Mouse (Mus musculus): Measurements from ENCODE around the gene Chpt1. TPM values are rescaled to one million over a fixed set of nuclear protein-coding genes. Genes with fewer than 3 reads are reported as not detected.
A peak's percentile ranks its signal among the peaks of the same experiment; 100 is the strongest.

Chpt1 gene
- polyA plus RNA-seq, 1 experiment, result 4.8 TPM

DNA sequence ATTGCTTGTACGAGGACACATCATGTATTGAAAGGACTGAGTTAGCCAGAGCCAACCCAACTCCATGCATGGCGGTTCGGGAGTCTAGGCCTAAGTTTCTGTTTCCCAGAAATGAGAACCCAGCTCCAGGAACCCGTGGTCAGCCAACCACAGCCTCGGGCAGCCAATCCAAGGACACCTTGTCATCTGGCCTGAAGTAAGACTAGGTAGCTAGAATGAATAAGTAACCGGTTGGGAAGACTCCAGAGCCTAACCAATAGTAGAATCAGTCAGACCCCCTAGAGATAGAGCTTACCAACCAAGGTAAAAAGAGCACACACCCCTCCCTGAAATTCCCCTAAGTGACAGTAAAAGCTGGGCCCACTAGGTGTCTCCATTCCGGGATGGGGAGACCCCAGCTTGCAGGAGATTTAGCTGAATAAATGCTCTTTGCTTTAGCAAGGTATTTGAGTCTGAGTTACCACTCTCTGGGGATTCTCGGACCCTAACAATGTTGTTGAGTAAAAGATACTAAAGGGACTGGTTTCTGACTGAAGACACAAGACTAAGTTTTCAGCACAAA, 9.8 kb upstream of the Chpt1 start:
- no peak overlapping the region for H3K4me3 ChIP-seq (replicated peaks)
- H3K27me3 ChIP-seq (replicated peaks), result no peaks in the 10 kb centered on the region
- no peaks in the 10 kb centered on the region for H3K36me3 ChIP-seq (replicated peaks; ENCODE audit: low read length)
- H3K9me3 ChIP-seq, result no peaks in the 10 kb centered on the region
- H3K4me1 ChIP-seq, result peaks cover 13% of the 10 kb centered on the region
- TF ChIP-seq GATA1 (IDR thresholded peaks at IDR 0.05; ENCODE audit: borderline replicate concordance, low read length) (no peak), FLI1 (IDR thresholded peaks at IDR 0.05; ENCODE audit: low read length) (no peak)

- Histone ChIP-seq H3K36me3 (replicated peaks; ENCODE audit: low read length) (no peaks in the 10 kb centered on the region), H3K4me1 (peaks cover 13% of the 10 kb centered on the region), H3K27me3 (replicated peaks) (peaks cover 2% of the 10 kb centered on the region), H3K9me3 (no peaks in the 10 kb centered on the region), H3K4me3 (replicated peaks) (no peak overlapping the region)
- TF ChIP-seq GATA1 (IDR thresholded peaks at IDR 0.05; ENCODE audit: borderline replicate concordance, low read length) (no peak), FLI1 (IDR thresholded peaks at IDR 0.05; ENCODE audit: low read length) (no peak)
Observed at GRCm38 (mm10) chr10:88511355-88511754, 7.5 kb upstream of the Chpt1 start.

GRCm38 (mm10) chr10:88510503-88511271, 6.8 kb upstream of the Chpt1 start:
- H3K9me3 ChIP-seq, result no peaks in the 10 kb centered on the region
- H3K4me1 ChIP-seq, result peaks cover 16% of the 10 kb centered on the region
- H3K36me3 ChIP-seq (replicated peaks; ENCODE audit: low read length), result no peaks in the 10 kb centered on the region
- H3K4me3 ChIP-seq (replicated peaks), result no peak overlapping the region
- H3K27me3 ChIP-seq (replicated peaks), result peaks cover 2% of the 10 kb centered on the region
- TF ChIP-seq FLI1 (IDR thresholded peaks at IDR 0.05; ENCODE audit: low read length) (no peak), GATA1 (IDR thresholded peaks at IDR 0.05; ENCODE audit: borderline replicate concordance, low read length) (no peak)

DNA sequence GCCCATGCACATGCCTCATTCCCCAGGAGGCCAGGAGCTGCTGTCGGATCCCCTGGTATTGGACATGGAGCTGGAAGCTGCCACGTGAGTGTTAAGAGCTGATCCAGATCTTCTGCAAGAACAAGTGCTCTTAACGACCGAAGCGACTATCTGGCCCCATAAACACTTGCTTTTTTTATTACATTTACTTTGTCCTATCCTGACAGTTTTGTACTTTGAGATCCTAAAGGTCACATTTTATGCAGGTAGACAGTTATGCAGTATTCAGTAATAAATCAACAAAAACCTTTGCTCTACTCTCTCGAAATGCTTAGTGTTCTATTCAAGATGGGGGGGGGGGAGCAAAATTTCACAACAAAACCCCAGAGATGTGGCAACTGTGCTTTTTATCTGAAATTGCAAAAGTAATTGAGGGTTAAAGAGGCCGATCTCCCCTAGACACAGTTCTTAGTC, 3.8 kb upstream of the Chpt1 start:
- no peaks in the 10 kb centered on the region for H3K36me3 ChIP-seq (replicated peaks; ENCODE audit: low read length)
- TF ChIP-seq GATA1 (IDR thresholded peaks at IDR 0.05; ENCODE audit: borderline replicate concordance, low read length), result no peak
- TF ChIP-seq FLI1 (IDR thresholded peaks at IDR 0.05; ENCODE audit: low read length), result no peak
- no peaks in the 10 kb centered on the region for H3K9me3 ChIP-seq
- peaks cover 18% of the 10 kb centered on the region for H3K4me1 ChIP-seq
- peaks cover 8% of the 10 kb centered on the region for H3K27me3 ChIP-seq (replicated peaks)
- no peak overlapping the region for H3K4me3 ChIP-seq (replicated peaks)

DNA sequence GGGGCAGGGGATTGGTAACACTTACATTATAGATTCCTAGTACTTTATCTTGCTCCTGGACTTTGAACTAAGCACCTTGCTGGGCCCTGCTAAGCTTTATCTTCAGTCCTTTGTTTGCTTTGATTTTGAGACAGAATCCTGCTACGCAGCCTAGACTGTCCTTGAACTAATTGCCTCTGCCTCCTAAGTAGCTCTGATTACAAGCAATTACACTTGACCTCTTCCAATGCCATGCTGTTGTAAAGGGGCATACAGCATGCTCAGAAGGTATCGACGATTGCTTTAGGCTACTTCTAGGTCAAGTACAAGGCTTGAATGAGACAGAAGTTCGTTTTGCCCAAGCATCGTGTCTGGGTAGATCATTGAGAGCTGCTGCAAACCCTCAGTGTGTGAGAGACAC, 1.4 kb upstream of the Chpt1 start:
- Histone ChIP-seq H3K27me3 (replicated peaks) (peaks cover 8% of the 10 kb centered on the region), H3K36me3 (replicated peaks; ENCODE audit: low read length) (no peaks in the 10 kb centered on the region), H3K4me1 (peaks cover 18% of the 10 kb centered on the region), H3K4me3 (replicated peaks) (no peak overlapping the region), H3K9me3 (no peaks in the 10 kb centered on the region)
- TF ChIP-seq FLI1 (IDR thresholded peaks at IDR 0.05; ENCODE audit: low read length) (no peak), GATA1 (IDR thresholded peaks at IDR 0.05; ENCODE audit: borderline replicate concordance, low read length) (no peak)

DNA sequence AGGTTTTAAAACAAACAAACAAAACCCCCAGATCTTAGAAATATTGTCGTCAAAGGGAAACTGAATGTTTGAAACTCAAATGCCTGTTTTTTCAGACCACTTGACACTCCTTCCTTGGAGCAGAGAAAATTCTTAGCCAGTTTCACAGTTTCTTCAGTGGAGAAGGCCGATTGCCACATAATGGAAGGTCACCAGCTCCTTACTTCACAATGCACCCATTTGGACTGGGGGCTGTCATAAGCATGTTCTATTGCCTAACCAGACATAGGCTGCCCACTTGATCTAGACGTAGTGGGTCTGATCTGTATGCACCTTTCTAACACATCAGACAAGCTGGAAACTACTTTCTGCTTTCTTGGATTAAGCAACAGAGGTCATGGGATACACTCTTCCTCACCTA, 608 bp upstream of the Chpt1 start:
- Histone ChIP-seq H3K36me3 (replicated peaks; ENCODE audit: low read length) (no peaks in the 10 kb centered on the region), H3K9me3 (no peaks in the 10 kb centered on the region), H3K4me3 (replicated peaks) (no peak overlapping the region), H3K4me1 (peaks cover 18% of the 10 kb centered on the region), H3K27me3 (replicated peaks) (peaks cover 8% of the 10 kb centered on the region)
- TF ChIP-seq GATA1 (IDR thresholded peaks at IDR 0.05; ENCODE audit: borderline replicate concordance, low read length) (no peak), FLI1 (IDR thresholded peaks at IDR 0.05; ENCODE audit: low read length) (no peak)

DNA sequence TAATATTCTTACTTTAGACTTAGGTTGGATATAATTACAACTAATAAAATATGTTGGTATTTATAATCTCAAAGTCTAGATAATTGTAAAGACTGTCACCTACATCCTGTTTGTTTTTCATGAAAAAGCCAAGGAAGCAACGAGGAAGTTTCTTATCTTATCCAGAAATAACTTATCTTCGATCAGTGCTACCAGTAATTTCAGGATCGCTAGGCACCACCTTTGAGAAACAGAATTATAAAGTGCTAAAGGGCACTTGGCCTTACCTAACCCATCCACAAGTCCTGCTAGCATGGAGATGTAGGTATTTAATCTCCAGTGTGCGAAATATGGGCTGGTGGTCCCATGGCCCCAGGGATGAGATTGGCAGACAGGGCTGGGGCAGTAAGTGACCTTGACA, 954 bp downstream of the Chpt1 start:
- peak overlapping the region; percentile 94 for H3K4me3 ChIP-seq (replicated peaks)
- TF ChIP-seq GATA1 (IDR thresholded peaks at IDR 0.05; ENCODE audit: borderline replicate concordance, low read length) (no peak), FLI1 (IDR thresholded peaks at IDR 0.05; ENCODE audit: low read length) (no peak)
- H3K27me3 ChIP-seq (replicated peaks), result peaks cover 8% of the 10 kb centered on the region
- peaks cover 18% of the 10 kb centered on the region for H3K4me1 ChIP-seq
- H3K9me3 ChIP-seq, result no peaks in the 10 kb centered on the region
- H3K36me3 ChIP-seq (replicated peaks; ENCODE audit: low read length), result no peaks in the 10 kb centered on the region

DNA sequence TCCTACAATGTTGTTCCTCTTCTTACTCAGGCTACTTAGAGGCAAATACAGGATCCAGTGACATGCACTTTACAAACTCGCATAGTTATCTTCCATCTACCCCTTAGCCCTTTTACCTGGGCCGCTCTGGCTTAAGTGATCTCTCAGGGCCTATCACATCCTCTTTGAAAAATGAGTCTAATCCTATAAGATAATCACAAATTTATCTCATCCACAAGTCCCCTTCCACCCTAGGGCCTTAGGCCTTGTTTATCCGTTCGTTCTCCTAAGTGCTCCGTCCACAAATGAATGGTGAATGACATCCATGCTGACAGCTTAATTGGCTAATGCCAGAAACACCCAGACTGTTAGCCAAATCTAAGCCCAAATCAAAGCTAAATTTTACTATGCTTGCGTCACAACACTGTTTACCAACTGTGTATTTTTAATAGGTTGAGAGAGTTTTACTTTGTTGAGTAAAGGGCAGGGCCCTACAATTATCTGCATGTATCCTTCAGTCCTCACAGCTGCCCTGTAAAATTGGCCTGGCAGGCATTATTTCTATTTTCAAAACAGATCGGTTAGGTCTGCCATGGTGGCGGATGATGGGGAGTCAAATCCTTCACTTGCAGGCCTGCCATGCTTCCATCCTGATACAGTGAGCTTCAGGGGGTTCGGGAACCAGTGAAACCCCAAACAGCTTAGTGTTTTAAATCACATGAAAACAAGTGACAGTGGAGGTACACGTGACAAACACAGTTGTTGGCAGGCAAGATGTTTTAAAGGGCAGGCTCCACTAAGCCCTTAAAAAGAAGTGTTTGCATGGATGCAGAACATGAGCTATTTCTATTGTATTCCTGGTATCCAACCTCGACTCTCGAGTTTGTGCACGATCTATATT, 1.7 kb downstream of the Chpt1 start:
- Histone ChIP-seq H3K27me3 (replicated peaks) (peaks cover 8% of the 10 kb centered on the region), H3K36me3 (replicated peaks; ENCODE audit: low read length) (no peaks in the 10 kb centered on the region), H3K9me3 (no peaks in the 10 kb centered on the region), H3K4me3 (replicated peaks) (no peak overlapping the region), H3K4me1 (peaks cover 18% of the 10 kb centered on the region)
- no peak for TF ChIP-seq FLI1 (IDR thresholded peaks at IDR 0.05; ENCODE audit: low read length)
- no peak for TF ChIP-seq GATA1 (IDR thresholded peaks at IDR 0.05; ENCODE audit: borderline replicate concordance, low read length)

DNA sequence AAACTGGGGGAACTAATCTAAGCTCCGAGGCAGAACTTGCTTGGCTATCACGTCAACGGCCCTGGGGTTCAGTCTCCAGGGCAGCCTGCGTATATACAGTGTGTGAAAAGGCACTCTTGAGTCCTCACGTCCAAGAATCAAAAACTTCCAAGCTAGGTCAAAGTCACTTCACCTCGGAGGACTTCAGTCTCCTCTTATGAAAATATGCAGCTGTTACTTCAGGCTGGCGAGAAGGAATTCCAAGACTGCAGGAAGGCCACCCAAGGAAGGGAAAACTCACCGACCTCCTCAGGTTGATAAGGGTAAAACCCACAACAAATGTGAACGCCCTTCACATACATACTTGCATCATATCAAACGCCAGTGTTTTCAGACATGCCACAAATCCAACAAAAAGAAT, 2.5 kb downstream of the Chpt1 start:
- Histone ChIP-seq H3K4me1 (peaks cover 18% of the 10 kb centered on the region), H3K36me3 (replicated peaks; ENCODE audit: low read length) (no peaks in the 10 kb centered on the region), H3K4me3 (replicated peaks) (no peak overlapping the region), H3K27me3 (replicated peaks) (peaks cover 6% of the 10 kb centered on the region), H3K9me3 (no peaks in the 10 kb centered on the region)
- no peak for TF ChIP-seq GATA1 (IDR thresholded peaks at IDR 0.05; ENCODE audit: borderline replicate concordance, low read length)
- TF ChIP-seq FLI1 (IDR thresholded peaks at IDR 0.05; ENCODE audit: low read length), result no peak
